Comparison of ENCODE assay signal across 9 mouse cellular contexts in the genomic region with DNA sequence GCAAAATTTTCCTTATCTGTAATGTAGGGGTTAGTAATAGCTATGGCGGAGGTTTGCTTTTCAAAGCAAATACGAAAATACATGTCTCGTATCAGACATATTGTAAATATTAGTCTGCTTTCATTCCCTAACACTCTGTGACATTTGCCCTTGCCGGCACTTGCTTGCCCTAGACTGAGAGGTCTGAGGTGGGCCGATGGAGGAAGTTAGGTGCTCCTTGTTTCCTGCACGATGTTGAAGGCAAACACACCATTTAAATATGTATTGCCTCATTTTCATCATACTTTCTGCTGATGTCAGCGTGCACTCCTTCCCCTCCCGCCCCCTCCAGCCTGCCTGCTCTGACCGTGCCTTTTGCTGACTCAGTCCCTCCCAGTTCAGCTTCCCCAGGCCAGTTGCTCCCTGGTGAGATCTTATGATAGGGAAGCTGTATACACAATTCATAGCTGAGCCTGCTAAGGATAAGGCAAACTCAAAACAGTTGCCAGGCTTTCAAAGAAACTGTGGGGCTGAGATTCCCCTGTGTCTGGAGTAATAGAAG. TPM values are rescaled to one million over a fixed set of nuclear protein-coding genes. Genes with fewer than 3 reads are reported as not detected.
A peak's percentile ranks its signal among the peaks of the same experiment; 100 is the strongest.
DNase-seq lines count a peak whose midpoint lies in the region; ATAC-seq lines count a peak whose summit lies in the region.
"Had no signal": no experiment of that assay in that cellular context is flagged by ENCODE, and none has a peak within 500 bp of the region (broad histone marks: within the 10 kb centered on the region; RNA-seq: fewer than 3 reads in every experiment).

No protein-coding gene starts in this region.

- peak; percentile 71 for ATAC-seq in megakaryocyte progenitor cell, adult 5-6 weeks (replicated peaks; ENCODE audit: poor library complexity)

- peak; percentile 35 for DNase-seq in gastrocnemius, postnatal 25 days
- DNase-seq in gastrocnemius, adult 8-10 months (ENCODE audit: low spot score in 2 of 2) = no peak
- DNase-seq in NIH3T3 (ENCODE audit: low read depth) = peak; percentile 4
- peak; percentile 37 for DNase-seq in kidney, postnatal 10 days
- DNase-seq in frontal cortex, postnatal 25 days (ENCODE audit: low spot score in 2 of 2) = no peak
- DNase-seq in cerebellum, postnatal 14 days = no peak
- DNase-seq in right cerebral cortex, adult 18-20 months = no peak
- DNase-seq: cerebellum, postnatal 25 days had no signal

RNA-seq across cellular contexts. Expression of a gene that starts 26.9 kb away (rescaled TPM):
- 1 to 10 TPM; 2.5 to 2.9 TPM for total RNA-seq in gastrocnemius, postnatal 25 days (2021)
- 1 to 10 TPM in 3 of 4 experiments, under 1 TPM in 1; 0.99 to 1.8 (median 1.5) TPM for total RNA-seq in gastrocnemius, adult 8-10 months (2022)
- 7.2 and 8.5 TPM in 2 replicates for total RNA-seq in megakaryocyte progenitor cell, adult 5-6 weeks (2015)
- total RNA-seq in megakaryocyte progenitor cell, adult 5-6 weeks (2017) = 5.9 and 11.7 TPM in 2 replicates

Comparison
In these comparisons a context has a peak if more than half of its experiments do, and no peak if none do; other contexts are left out.
1. DNase-seq: peak in gastrocnemius, postnatal 25 days (single experiment), NIH3T3 (single experiment) and kidney, postnatal 10 days (single experiment); none in gastrocnemius, adult 8-10 months (0 of 2), frontal cortex, postnatal 25 days (0 of 2), cerebellum, postnatal 14 days (0 of 2) and right cerebral cortex, adult 18-20 months (single experiment).